Mouse (Mus musculus): Measurements from ENCODE around the gene Eif5a. TPM values are rescaled to one million over a fixed set of nuclear protein-coding genes. Genes with fewer than 3 reads are reported as not detected.

The Eif5a gene
- polyA plus RNA-seq, 1 experiment = 702 TPM

DNA sequence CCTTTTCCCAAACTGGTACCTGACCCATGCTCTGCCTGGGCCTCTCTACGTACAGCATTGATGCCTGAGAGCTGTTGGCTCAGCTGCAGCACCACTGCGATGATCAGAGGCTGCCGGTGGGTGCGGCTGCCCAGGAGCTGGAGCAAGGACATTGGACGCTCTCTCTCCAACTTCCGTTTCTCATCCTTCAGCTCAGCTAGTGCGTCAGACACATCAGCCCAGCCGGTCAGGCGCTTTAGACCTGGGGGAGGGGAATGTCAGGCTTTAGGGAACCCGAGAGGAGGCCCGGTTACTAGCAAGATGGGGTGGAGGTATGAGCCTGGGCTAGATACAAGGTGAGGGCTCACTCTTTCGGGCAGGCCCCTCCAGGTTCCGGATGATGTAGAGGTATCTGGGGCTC lies 23.5 kb upstream of the Eif5a start:
- TF ChIP-seq POLR2A (IDR thresholded peaks at IDR 0.05; ENCODE audit: control insufficient read depth, low read depth, low read length) = no peak
- no peak for TF ChIP-seq CTCF (IDR thresholded peaks at IDR 0.05; ENCODE audit: control insufficient read depth, insufficient read depth, insufficient replicate concordance, low read depth, low read length)
- H3K27ac ChIP-seq (ENCODE audit: control insufficient read depth, insufficient read depth, low read depth, low read length) = no peak overlapping the region
- H3K36me3 ChIP-seq (ENCODE audit: control insufficient read depth, insufficient read depth, low read length) = peaks cover 3% of the 10 kb centered on the region
- H3K4me3 ChIP-seq (ENCODE audit: control insufficient read depth, low read depth, low read length) = no peak overlapping the region
- no peaks in the 10 kb centered on the region for H3K27me3 ChIP-seq (ENCODE audit: control insufficient read depth, insufficient read depth, low read length)
- H3K4me1 ChIP-seq (ENCODE audit: control insufficient read depth, insufficient read depth, low read length) = peaks cover 20% of the 10 kb centered on the region

DNA sequence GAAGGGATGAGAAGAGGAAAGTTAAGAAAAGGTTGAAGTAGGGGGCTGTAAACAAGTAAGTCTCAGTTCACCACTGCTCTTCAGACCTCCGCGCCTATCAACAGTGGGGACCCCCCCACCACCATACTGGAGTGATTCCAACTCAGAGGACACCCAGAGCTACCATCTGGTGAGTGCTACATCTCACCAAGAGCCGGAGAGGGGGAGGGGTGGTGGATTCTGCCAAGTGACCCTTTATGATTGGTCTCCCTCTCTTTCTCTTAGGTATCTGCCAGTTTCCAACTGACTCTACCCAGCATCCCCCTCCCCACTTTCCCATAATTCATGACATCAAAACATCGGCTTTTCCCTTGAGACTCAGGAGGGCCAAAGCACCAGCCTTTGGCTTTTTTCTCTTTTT lies 19.2 kb upstream of the Eif5a start:
- Histone ChIP-seq H3K4me3 (ENCODE audit: control insufficient read depth, low read depth, low read length) (no peak overlapping the region), H3K27me3 (ENCODE audit: control insufficient read depth, insufficient read depth, low read length) (no peaks in the 10 kb centered on the region), H3K4me1 (ENCODE audit: control insufficient read depth, insufficient read depth, low read length) (peaks cover 6% of the 10 kb centered on the region), H3K27ac (ENCODE audit: control insufficient read depth, insufficient read depth, low read depth, low read length) (no peak overlapping the region), H3K36me3 (ENCODE audit: control insufficient read depth, insufficient read depth, low read length) (peaks cover 5% of the 10 kb centered on the region)
- TF ChIP-seq CTCF (IDR thresholded peaks at IDR 0.05; ENCODE audit: control insufficient read depth, insufficient read depth, insufficient replicate concordance, low read depth, low read length) (no peak), POLR2A (IDR thresholded peaks at IDR 0.05; ENCODE audit: control insufficient read depth, low read depth, low read length) (no peak)

DNA sequence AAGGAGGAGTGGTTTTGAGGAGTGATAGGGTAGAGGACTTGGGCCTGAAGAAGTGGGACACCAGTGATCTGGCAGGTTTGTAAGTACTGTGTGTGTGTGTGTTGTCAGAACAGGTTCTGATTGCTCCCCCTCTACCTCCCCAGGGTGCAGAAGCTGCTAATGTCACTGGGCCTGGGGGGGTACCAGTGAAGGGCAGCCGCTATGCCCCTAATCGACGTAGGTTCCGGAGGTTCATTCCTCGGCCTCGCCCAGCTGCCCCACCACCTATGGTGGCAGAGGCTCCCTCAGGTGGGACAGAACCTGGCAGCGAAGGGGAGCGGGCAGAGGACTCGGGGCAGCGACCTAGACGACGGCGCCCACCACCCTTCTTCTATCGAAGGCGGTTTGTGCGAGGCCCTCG lies 18.0 kb upstream of the Eif5a start:
- H3K4me3 ChIP-seq (ENCODE audit: control insufficient read depth, low read depth, low read length) = no peak overlapping the region
- TF ChIP-seq CTCF (IDR thresholded peaks at IDR 0.05; ENCODE audit: control insufficient read depth, insufficient read depth, insufficient replicate concordance, low read depth, low read length) = no peak
- no peak for TF ChIP-seq POLR2A (IDR thresholded peaks at IDR 0.05; ENCODE audit: control insufficient read depth, low read depth, low read length)
- H3K27me3 ChIP-seq (ENCODE audit: control insufficient read depth, insufficient read depth, low read length) = no peaks in the 10 kb centered on the region
- no peak overlapping the region for H3K27ac ChIP-seq (ENCODE audit: control insufficient read depth, insufficient read depth, low read depth, low read length)
- H3K36me3 ChIP-seq (ENCODE audit: control insufficient read depth, insufficient read depth, low read length) = peaks cover 5% of the 10 kb centered on the region
- H3K4me1 ChIP-seq (ENCODE audit: control insufficient read depth, insufficient read depth, low read length) = peaks cover 6% of the 10 kb centered on the region

DNA sequence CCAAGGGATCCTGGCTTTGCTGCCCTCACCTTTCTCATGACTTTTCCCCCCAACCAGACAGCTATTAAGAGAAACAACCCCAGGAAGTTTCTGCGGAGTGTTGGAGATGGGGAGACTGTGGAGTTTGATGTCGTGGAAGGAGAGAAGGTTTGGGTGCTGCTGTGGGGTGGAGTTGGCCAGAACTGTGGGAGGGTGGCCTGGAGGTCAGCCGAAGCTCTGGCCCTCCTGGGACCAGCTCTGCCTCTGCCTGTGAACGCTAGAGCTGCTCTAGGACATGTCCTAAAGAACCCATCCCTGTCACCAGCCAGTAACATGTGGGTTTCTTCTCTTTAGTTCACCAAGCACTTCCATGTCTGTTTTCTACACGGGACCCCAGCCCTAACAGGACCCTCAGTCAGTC lies 17.4 kb upstream of the Eif5a start:
- no peak overlapping the region for H3K4me3 ChIP-seq (ENCODE audit: control insufficient read depth, low read depth, low read length)
- H3K4me1 ChIP-seq (ENCODE audit: control insufficient read depth, insufficient read depth, low read length) = peaks cover 8% of the 10 kb centered on the region
- TF ChIP-seq POLR2A (IDR thresholded peaks at IDR 0.05; ENCODE audit: control insufficient read depth, low read depth, low read length) (no peak), CTCF (IDR thresholded peaks at IDR 0.05; ENCODE audit: control insufficient read depth, insufficient read depth, insufficient replicate concordance, low read depth, low read length) (no peak)
- no peak overlapping the region for H3K27ac ChIP-seq (ENCODE audit: control insufficient read depth, insufficient read depth, low read depth, low read length)
- peaks cover 5% of the 10 kb centered on the region for H3K36me3 ChIP-seq (ENCODE audit: control insufficient read depth, insufficient read depth, low read length)
- H3K27me3 ChIP-seq (ENCODE audit: control insufficient read depth, insufficient read depth, low read length) = no peaks in the 10 kb centered on the region

DNA sequence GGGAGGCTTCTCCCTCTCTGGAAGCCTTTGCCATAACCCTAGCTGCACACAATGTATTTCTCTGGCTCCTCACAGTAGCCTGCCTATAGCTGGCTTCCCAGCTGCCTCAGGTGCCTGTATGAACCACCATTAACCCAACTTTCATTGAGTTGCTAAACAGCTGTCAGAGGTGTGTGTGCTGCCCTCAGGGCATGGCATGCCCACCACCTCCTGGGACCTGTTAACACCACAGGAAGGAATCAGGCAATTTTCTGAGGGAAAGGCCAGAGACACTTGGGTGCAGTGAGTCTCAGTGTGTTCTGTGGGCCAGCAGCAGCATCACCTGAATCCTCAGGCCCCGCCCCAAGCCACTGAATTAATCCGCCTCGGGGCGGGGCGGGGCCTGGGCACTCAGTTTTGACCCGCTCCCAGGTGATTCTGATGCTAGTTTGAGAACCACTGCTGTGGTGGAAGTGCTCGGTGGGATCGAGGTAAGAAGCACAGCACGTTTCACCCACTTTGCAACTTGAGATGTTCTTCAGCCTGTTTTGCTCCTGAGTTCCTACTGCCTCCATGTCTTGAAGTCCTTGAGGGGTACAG lies 16.7 kb upstream of the Eif5a start:
- Histone ChIP-seq H3K4me1 (ENCODE audit: control insufficient read depth, insufficient read depth, low read length) (peaks cover 8% of the 10 kb centered on the region), H3K36me3 (ENCODE audit: control insufficient read depth, insufficient read depth, low read length) (peaks cover 5% of the 10 kb centered on the region), H3K4me3 (ENCODE audit: control insufficient read depth, low read depth, low read length) (no peak overlapping the region), H3K27ac (ENCODE audit: control insufficient read depth, insufficient read depth, low read depth, low read length) (no peak overlapping the region), H3K27me3 (ENCODE audit: control insufficient read depth, insufficient read depth, low read length) (no peaks in the 10 kb centered on the region)
- TF ChIP-seq POLR2A (IDR thresholded peaks at IDR 0.05; ENCODE audit: control insufficient read depth, low read depth, low read length) (no peak), CTCF (IDR thresholded peaks at IDR 0.05; ENCODE audit: control insufficient read depth, insufficient read depth, insufficient replicate concordance, low read depth, low read length) (no peak)

DNA sequence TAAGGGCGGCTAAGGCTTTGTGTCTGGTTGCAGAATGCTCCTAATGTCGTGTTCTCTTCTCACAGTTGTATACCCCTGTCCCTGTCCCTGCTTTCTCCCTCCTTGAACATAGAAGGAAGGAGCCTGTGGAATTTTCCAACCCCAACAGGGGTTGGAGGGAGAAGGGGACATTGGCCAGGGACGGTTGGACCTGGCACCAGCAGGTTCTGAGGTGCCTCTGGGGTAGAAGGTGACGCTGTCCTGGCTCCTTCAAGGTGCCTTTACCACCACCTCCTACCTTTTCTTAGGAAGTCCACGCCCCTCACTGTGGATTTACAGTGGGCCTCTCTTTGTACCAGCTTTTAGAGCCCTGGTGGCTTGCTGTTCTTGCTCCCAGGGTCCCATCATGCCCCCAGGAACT lies 16.1 kb upstream of the Eif5a start:
- no peak for TF ChIP-seq CTCF (IDR thresholded peaks at IDR 0.05; ENCODE audit: control insufficient read depth, insufficient read depth, insufficient replicate concordance, low read depth, low read length)
- no peak for TF ChIP-seq POLR2A (IDR thresholded peaks at IDR 0.05; ENCODE audit: control insufficient read depth, low read depth, low read length)
- no peaks in the 10 kb centered on the region for H3K27me3 ChIP-seq (ENCODE audit: control insufficient read depth, insufficient read depth, low read length)
- peaks cover 5% of the 10 kb centered on the region for H3K36me3 ChIP-seq (ENCODE audit: control insufficient read depth, insufficient read depth, low read length)
- H3K4me3 ChIP-seq (ENCODE audit: control insufficient read depth, low read depth, low read length) = no peak overlapping the region
- no peak overlapping the region for H3K27ac ChIP-seq (ENCODE audit: control insufficient read depth, insufficient read depth, low read depth, low read length)
- peaks cover 8% of the 10 kb centered on the region for H3K4me1 ChIP-seq (ENCODE audit: control insufficient read depth, insufficient read depth, low read length)

DNA sequence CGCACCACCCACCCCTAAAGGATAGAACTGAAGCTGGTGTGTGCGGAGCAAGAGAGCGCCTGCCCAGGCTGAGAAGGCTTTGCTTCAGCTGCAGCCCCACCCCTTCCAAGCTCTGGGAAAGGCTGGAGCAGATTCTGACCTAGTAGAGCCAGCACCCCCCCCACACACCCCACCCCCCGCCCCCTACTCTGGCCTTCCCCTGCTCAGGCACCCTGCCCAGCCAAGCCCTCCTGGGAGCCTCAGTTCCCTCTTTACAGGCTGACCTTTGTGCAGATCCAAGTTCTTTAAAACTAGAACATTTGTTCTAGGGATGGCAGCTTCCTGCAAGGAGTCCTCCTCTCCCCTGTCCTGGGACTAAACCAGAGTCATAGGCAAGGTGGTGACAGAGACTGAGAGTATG lies 15.6 kb upstream of the Eif5a start:
- H3K4me3 ChIP-seq (ENCODE audit: control insufficient read depth, low read depth, low read length) = peak overlapping the region; percentile 91
- H3K4me1 ChIP-seq (ENCODE audit: control insufficient read depth, insufficient read depth, low read length) = peaks cover 8% of the 10 kb centered on the region
- H3K27ac ChIP-seq (ENCODE audit: control insufficient read depth, insufficient read depth, low read depth, low read length) = no peak overlapping the region
- H3K27me3 ChIP-seq (ENCODE audit: control insufficient read depth, insufficient read depth, low read length) = no peaks in the 10 kb centered on the region
- peaks cover 5% of the 10 kb centered on the region for H3K36me3 ChIP-seq (ENCODE audit: control insufficient read depth, insufficient read depth, low read length)
- TF ChIP-seq POLR2A (IDR thresholded peaks at IDR 0.05; ENCODE audit: control insufficient read depth, low read depth, low read length) = no peak
- no peak for TF ChIP-seq CTCF (IDR thresholded peaks at IDR 0.05; ENCODE audit: control insufficient read depth, insufficient read depth, insufficient replicate concordance, low read depth, low read length)

Data from testis, adult 2 months (tissue).